Comparison of ENCODE assay signal across 16 mouse cellular contexts in the genomic region with DNA sequence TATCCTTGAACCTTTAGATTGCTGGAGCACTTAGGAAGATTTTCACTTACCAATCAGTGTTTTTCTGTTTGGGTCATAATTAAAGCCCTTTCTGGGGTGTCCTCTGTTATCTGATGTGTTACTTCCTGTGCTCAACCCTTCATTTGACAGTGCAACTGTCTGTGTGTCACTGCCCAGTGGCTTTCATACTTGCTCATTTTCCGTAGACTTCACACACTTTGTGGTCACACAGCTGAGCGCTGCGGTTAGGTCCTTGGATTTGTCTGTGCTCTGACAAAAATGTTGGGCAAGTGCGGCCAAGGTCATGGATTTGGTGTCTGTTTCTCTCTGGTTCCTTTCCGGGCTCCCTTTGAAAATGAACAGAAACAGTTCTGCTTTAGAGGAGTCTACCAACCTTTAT.
A peak's percentile ranks its signal among the peaks of the same experiment; 100 is the strongest.
DNase-seq lines count a peak whose midpoint lies in the region; ATAC-seq and TF ChIP-seq lines count a peak whose summit lies in the region.
"Had no signal": no experiment of that assay in that cellular context is flagged by ENCODE, and none has a peak within 500 bp of the region (broad histone marks: within the 10 kb centered on the region; RNA-seq: fewer than 3 reads in every experiment).

No protein-coding gene starts in this region.

- no peaks in the 10 kb centered on the region for H3K79me2 ChIP-seq in CH12.LX (replicated peaks; ENCODE audit: control insufficient read depth, extremely low read depth, insufficient read depth, poor library complexity, severe bottlenecking)

- WGBS in lung, embryonic 14.5 days = 70% methylated on average over 5 of the region's 5 CpGs
- WGBS in lung, postnatal 0 days = 79% methylated on average over 5 of the region's 5 CpGs
- 96% methylated on average over 5 of the region's 5 CpGs for WGBS in hindbrain, embryonic 13.5 days
- WGBS in kidney, embryonic 16.5 days = 92% methylated on average over 5 of the region's 5 CpGs

- TF ChIP-seq POLR2A in CH12.LX (IDR thresholded peaks at IDR 0.05; ENCODE audit: low read depth, low read length) = no peak

- H3K4me2 ChIP-seq in lung, embryonic 14.5 days = no peak overlapping the region
- no peak overlapping the region for H3K4me2 ChIP-seq in lung, postnatal 0 days (replicated peaks; ENCODE audit: low read depth, low read length)
- H3K4me2 ChIP-seq in CH12.LX (ENCODE audit: insufficient read depth, low read depth, poor library complexity, severe bottlenecking) = peak overlapping the region; percentile 3; the same call in 1 of the 2 replicates
- H3K4me2 ChIP-seq in hindbrain, embryonic 13.5 days = no peak overlapping the region
- no peak overlapping the region for H3K4me2 ChIP-seq in kidney, embryonic 16.5 days (replicated peaks; ENCODE audit: low read depth, low read length)
- H3K4me2 ChIP-seq: heart, embryonic 15.5 days; hindbrain, embryonic 15.5 days; kidney, embryonic 15.5 days; midbrain, embryonic 13.5 days had no signal

- H3K4me3 ChIP-seq in lung, embryonic 14.5 days (ENCODE audit: low read depth, low read length) = no peak overlapping the region
- no peak overlapping the region for H3K4me3 ChIP-seq in lung, postnatal 0 days (ENCODE audit: low read depth, low read length)
- no peak overlapping the region for H3K4me3 ChIP-seq in CH12.LX (replicated peaks in 1 of 3; ENCODE audit: low read depth in 2 of 3, low read length in 2 of 3, poor library complexity in 1 of 3)
- no peak overlapping the region for H3K4me3 ChIP-seq in hindbrain, embryonic 13.5 days
- H3K4me3 ChIP-seq in kidney, embryonic 16.5 days (ENCODE audit: low read length) = no peak overlapping the region
- H3K4me3 ChIP-seq: heart, embryonic 15.5 days; hindbrain, embryonic 15.5 days; kidney, embryonic 15.5 days; midbrain, embryonic 13.5 days had no signal

- no peaks in the 10 kb centered on the region for H3K27me3 ChIP-seq in lung, embryonic 14.5 days (ENCODE audit: insufficient read depth, low read length)
- H3K27me3 ChIP-seq in lung, postnatal 0 days (replicated peaks; ENCODE audit: insufficient read depth, low read length) = no peaks in the 10 kb centered on the region
- no peaks in the 10 kb centered on the region for H3K27me3 ChIP-seq in CH12.LX (replicated peaks)
- no peaks in the 10 kb centered on the region for H3K27me3 ChIP-seq in hindbrain, embryonic 13.5 days
- no peaks in the 10 kb centered on the region for H3K27me3 ChIP-seq in kidney, embryonic 16.5 days (ENCODE audit: insufficient read depth, low read length)
- H3K27me3 ChIP-seq: heart, embryonic 15.5 days; hindbrain, embryonic 15.5 days; kidney, embryonic 15.5 days; midbrain, embryonic 13.5 days had no signal

- no peaks in the 10 kb centered on the region for H3K9me3 ChIP-seq in lung, embryonic 14.5 days (ENCODE audit: low read depth, low read length)
- no peaks in the 10 kb centered on the region for H3K9me3 ChIP-seq in lung, postnatal 0 days (ENCODE audit: low read length)
- no peaks in the 10 kb centered on the region for H3K9me3 ChIP-seq in CH12.LX (replicated peaks; ENCODE audit: low read length)
- H3K9me3 ChIP-seq in hindbrain, embryonic 13.5 days = no peaks in the 10 kb centered on the region
- H3K9me3 ChIP-seq in kidney, embryonic 16.5 days (ENCODE audit: low read length) = no peaks in the 10 kb centered on the region
- H3K9me3 ChIP-seq: heart, embryonic 15.5 days; hindbrain, embryonic 15.5 days; kidney, embryonic 15.5 days; midbrain, embryonic 13.5 days had no signal

- TF ChIP-seq RAD21 in CH12.LX (IDR thresholded peaks at IDR 0.05; ENCODE audit: low read depth, low read length) = no peak

- peak; percentile 2 for DNase-seq in lung, embryonic 14.5 days
- DNase-seq in lung, postnatal 0 days (ENCODE audit: low spot score) = no peak
- DNase-seq in CH12.LX (ENCODE audit: extremely low read depth) = peak; percentile 45
- DNase-seq in adrenal gland, postnatal 25 days = peak; percentile 60
- DNase-seq in urinary bladder, adult 18-20 months (ENCODE audit: low spot score in 2 of 2) = no peak
- DNase-seq: gastrocnemius, postnatal 36 days; left cerebral cortex, postnatal 4 days; right cerebral cortex, postnatal 25 days had no signal

- ATAC-seq in lung, embryonic 14.5 days (ENCODE audit: insufficient read depth) = no peak
- no peak for ATAC-seq in lung, postnatal 0 days
- ATAC-seq in megakaryocyte progenitor cell, adult 5-6 weeks (replicated peaks; ENCODE audit: poor library complexity) = peak; percentile 62
- no peak for ATAC-seq in hindbrain, embryonic 13.5 days (ENCODE audit: low FRiP score)
- ATAC-seq in kidney, embryonic 16.5 days (ENCODE audit: low FRiP score, low TSS enrichment) = no peak
- ATAC-seq: forebrain, embryonic 16.5 days; midbrain, embryonic 13.5 days had no signal

- H3K9ac ChIP-seq in lung, embryonic 14.5 days = no peak overlapping the region
- H3K9ac ChIP-seq in lung, postnatal 0 days (replicated peaks; ENCODE audit: low read depth) = no peak overlapping the region
- H3K9ac ChIP-seq in CH12.LX (ENCODE audit: insufficient read depth, low read depth) = no peak overlapping the region
- H3K9ac ChIP-seq in hindbrain, embryonic 13.5 days = no peak overlapping the region
- no peak overlapping the region for H3K9ac ChIP-seq in kidney, embryonic 16.5 days (replicated peaks; ENCODE audit: low read length)
- H3K9ac ChIP-seq: heart, embryonic 15.5 days; hindbrain, embryonic 15.5 days; kidney, embryonic 15.5 days; midbrain, embryonic 13.5 days had no signal

- in situ Hi-C loops in CH12.LX (cut with MboI; ENCODE audit: low pct_ligation_motif_present, low pct_unique_long_range_greater_than_20kb, low sequenced_read_pairs) = no loop called here

- peaks cover 9% of the 10 kb centered on the region for H3K36me3 ChIP-seq in lung, embryonic 14.5 days (ENCODE audit: insufficient read depth)
- H3K36me3 ChIP-seq in lung, postnatal 0 days (ENCODE audit: insufficient read depth, low read length) = peaks cover 11% of the 10 kb centered on the region
- H3K36me3 ChIP-seq in CH12.LX (replicated peaks in 1 of 2; ENCODE audit: control insufficient read depth in 1 of 2, insufficient read depth in 1 of 2, low read length in 1 of 2) = peaks cover 13 to 48% of the 10 kb centered on the region in 2 experiments
- H3K36me3 ChIP-seq in hindbrain, embryonic 13.5 days = peaks cover 60% of the 10 kb centered on the region
- H3K36me3 ChIP-seq in kidney, embryonic 16.5 days (ENCODE audit: insufficient read depth, low read length) = 0 out of 2 replicates have a peak, but pooled peaks cover 2% of the 10 kb centered on the region

- H3K4me1 ChIP-seq in lung, embryonic 14.5 days (ENCODE audit: insufficient read depth) = no peaks in the 10 kb centered on the region
- no peaks in the 10 kb centered on the region for H3K4me1 ChIP-seq in lung, postnatal 0 days (ENCODE audit: insufficient read depth, low read depth, low read length)
- H3K4me1 ChIP-seq in CH12.LX (ENCODE audit: control insufficient read depth in 1 of 2, insufficient read depth in 2 of 2) = peaks cover 2 to 12% of the 10 kb centered on the region in 2 experiments; a peak in 3 of 4 replicates
- H3K4me1 ChIP-seq in hindbrain, embryonic 13.5 days (replicated peaks) = no peaks in the 10 kb centered on the region
- no peaks in the 10 kb centered on the region for H3K4me1 ChIP-seq in kidney, embryonic 16.5 days (ENCODE audit: insufficient read depth, low read length)
- H3K4me1 ChIP-seq: hindbrain, embryonic 15.5 days; kidney, embryonic 15.5 days; midbrain, embryonic 13.5 days had no signal

- no peak for TF ChIP-seq EP300 in lung, postnatal 0 days (IDR thresholded peaks at IDR 0.05)
- TF ChIP-seq EP300 in CH12.LX (IDR thresholded peaks at IDR 0.05; ENCODE audit: low read length) = peak; percentile 81

- dilution Hi-C loops in CH12.LX (cut with MboI; ENCODE audit: extremely low pct_ligation_motif_present, extremely low pct_unique_long_range_greater_than_20kb, low sequenced_read_pairs) = no loop called here

- no peak overlapping the region for H3K27ac ChIP-seq in lung, embryonic 14.5 days (ENCODE audit: low read depth)
- no peak overlapping the region for H3K27ac ChIP-seq in lung, postnatal 0 days (ENCODE audit: low read length)
- H3K27ac ChIP-seq in CH12.LX (ENCODE audit: insufficient read depth, low read depth) = no peak overlapping the region
- H3K27ac ChIP-seq in hindbrain, embryonic 13.5 days = no peak overlapping the region
- no peak overlapping the region for H3K27ac ChIP-seq in kidney, embryonic 16.5 days (ENCODE audit: low read length)
- H3K27ac ChIP-seq: heart, embryonic 15.5 days; hindbrain, embryonic 15.5 days; kidney, embryonic 15.5 days; midbrain, embryonic 13.5 days had no signal

- TF ChIP-seq CTCF in lung, embryonic 14.5 days (IDR thresholded peaks at IDR 0.05; ENCODE audit: low read depth) = no peak
- no peak for TF ChIP-seq CTCF in lung, postnatal 0 days (IDR thresholded peaks at IDR 0.05)
- TF ChIP-seq CTCF in CH12.LX (conservative IDR thresholded peaks at IDR 0.05 in 1 of 2, IDR thresholded peaks at IDR 0.05 in 1 of 2; ENCODE audit: low read depth in 2 of 2, low read length in 2 of 2) = no peak

TF ChIP-seq in CH12.LX, 34 proteins besides CTCF, POLR2A, EP300 and RAD21 (continues in another document):
- TF ChIP-seq KAT2A (IDR thresholded peaks at IDR 0.05; ENCODE audit: insufficient replicate concordance, low read length) = no peak
- no peak for TF ChIP-seq MYC (IDR thresholded peaks at IDR 0.05; ENCODE audit: low read depth, low read length)
- TF ChIP-seq GABPA (IDR thresholded peaks at IDR 0.05; ENCODE audit: insufficient replicate concordance, low read depth, low read length) = no peak
- peak; percentile 65 for TF ChIP-seq BHLHE40 (IDR thresholded peaks at IDR 0.05; ENCODE audit: low read depth, low read length)
- TF ChIP-seq TBP (conservative IDR thresholded peaks at IDR 0.05; ENCODE audit: low read depth, low read length) = no peak
- TF ChIP-seq USF1 (IDR thresholded peaks at IDR 0.05; ENCODE audit: low read depth, low read length) = no peak
- no peak for TF ChIP-seq USF2 (conservative IDR thresholded peaks at IDR 0.05; ENCODE audit: low read depth, low read length)
- peak; percentile 65; the same call in 1 of the 2 replicates for TF ChIP-seq IRF4 (IDR thresholded peaks at IDR 0.05; ENCODE audit: low read depth, low read length)
- no peak for TF ChIP-seq NRF1 (IDR thresholded peaks at IDR 0.05; ENCODE audit: low read depth, low read length)
- peak; percentile 86 for TF ChIP-seq ETS1 (conservative IDR thresholded peaks at IDR 0.05; ENCODE audit: low read depth, low read length)
- no peak for TF ChIP-seq ZKSCAN1 (IDR thresholded peaks at IDR 0.05; ENCODE audit: borderline replicate concordance, low read depth, low read length)
- no peak for TF ChIP-seq PAX5 (IDR thresholded peaks at IDR 0.05; ENCODE audit: low read length)
- no peak for TF ChIP-seq MXI1 (IDR thresholded peaks at IDR 0.05; ENCODE audit: low read depth, low read length)
- no peak for TF ChIP-seq ZNF384 (IDR thresholded peaks at IDR 0.05; ENCODE audit: low read depth, low read length)
- no peak for TF ChIP-seq RCOR1 (conservative IDR thresholded peaks at IDR 0.05; ENCODE audit: low read depth, low read length)
- TF ChIP-seq SMC3 (IDR thresholded peaks at IDR 0.05; ENCODE audit: low read depth, low read length) = no peak
- TF ChIP-seq UBTF (IDR thresholded peaks at IDR 0.05; ENCODE audit: low read depth, low read length) = no peak
- TF ChIP-seq MAFK (IDR thresholded peaks at IDR 0.05; ENCODE audit: insufficient replicate concordance, low read length) = 0 out of 2 replicates have a peak, but pooled peaks have one; percentile 39

Comparison
In these comparisons a context has a peak if more than half of its experiments do, and no peak if none do; other contexts are left out.
1. DNase-seq: peak in lung, embryonic 14.5 days (single experiment), CH12.LX (single experiment) and adrenal gland, postnatal 25 days (single experiment); none in lung, postnatal 0 days (single experiment) and urinary bladder, adult 18-20 months (0 of 2).